Mouse (Mus musculus): ENCODE measurements around the gene Aff3.

- TF ChIP-seq CTCF (IDR thresholded peaks at IDR 0.05; ENCODE audit: insufficient read depth, low read depth, low read length) (no peak), POLR2A (IDR thresholded peaks at IDR 0.05; ENCODE audit: insufficient read depth, low read depth, low read length) (no peak)
Measured at GRCm38 (mm10) chr1:38362275-38362674, 302.5 kb downstream of the Aff3 start.
